Mouse (Mus musculus) c-Kit-positive CD71-positive TER-119-positive erythroid progenitor cells, embryonic 14.5 days (primary cell): ENCODE results near the gene Urb1.
A peak's percentile ranks its signal among the peaks of the same experiment; 100 is the strongest.

ENCODE experiments used
- DNase-seq: peaks from one replicate; pipeline ENCODE4 v3.0.0-alpha.2; 2013; ENCODE audit warnings: low spot score

The Urb1 gene

GRCm38 (mm10) chr16:90822981-90823380 is 12.8 kb upstream of the Urb1 start:
- no peak for DNase-seq

GRCm38 (mm10) chr16:90822284-90822935 is 12.2 kb upstream of the Urb1 start:
- DNase-seq, result peak; percentile 37

- DNase-seq, result no peak
These were observed 11.0 kb upstream of the Urb1 start for GRCm38 (mm10) chr16:90821046-90821697.

- DNase-seq, result no peak
These were observed 10.1 kb upstream of the Urb1 start for GRCm38 (mm10) chr16:90820326-90820725.

DNA sequence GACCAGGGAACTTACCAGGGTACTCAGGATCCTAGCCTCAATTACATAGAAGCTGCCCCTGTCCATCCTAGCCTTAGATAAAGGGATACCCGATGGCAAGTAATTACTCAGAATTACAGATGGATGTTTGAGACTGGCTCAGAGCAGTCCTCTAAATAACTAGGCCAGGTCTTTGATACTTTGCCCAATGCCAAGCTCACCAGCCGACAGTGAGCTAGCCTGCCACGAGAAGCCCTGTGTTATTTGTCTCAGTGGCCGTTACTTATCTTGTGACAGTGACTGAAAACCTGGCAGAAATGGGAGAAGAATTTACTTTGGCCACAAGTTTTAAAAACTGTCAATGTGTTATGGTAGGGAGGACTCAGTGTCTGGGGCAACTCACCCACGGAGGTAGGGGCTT is 1.9 kb upstream of the Urb1 start:
- DNase-seq, result no peak

DNA sequence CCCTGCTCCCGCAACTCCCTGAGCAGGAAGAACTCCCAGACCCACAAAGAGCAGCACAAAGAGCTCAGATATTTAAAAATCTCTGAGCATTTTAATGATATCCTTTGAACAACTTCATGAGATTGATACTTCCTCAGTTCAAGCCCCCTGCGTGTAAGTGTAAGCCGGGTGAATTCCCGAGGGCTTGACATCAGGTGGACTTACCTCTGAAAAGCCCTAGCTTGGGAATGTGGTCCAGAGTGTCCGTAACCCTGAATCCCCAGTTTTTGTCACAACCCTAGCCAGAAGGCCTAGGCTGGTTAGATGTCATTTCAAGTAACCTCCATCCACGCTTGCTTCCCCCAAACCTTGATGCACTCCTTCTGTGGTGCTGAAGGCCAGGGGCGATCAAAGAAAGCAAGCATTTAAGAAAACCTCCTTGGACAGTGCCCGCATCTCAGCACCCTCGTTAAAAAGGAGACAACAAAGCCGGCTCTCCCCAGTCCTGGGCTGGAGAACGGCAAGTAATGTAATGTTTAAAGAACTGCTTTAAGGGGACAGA is 573 bp upstream of the Urb1 start:
- no peak for DNase-seq

DNA sequence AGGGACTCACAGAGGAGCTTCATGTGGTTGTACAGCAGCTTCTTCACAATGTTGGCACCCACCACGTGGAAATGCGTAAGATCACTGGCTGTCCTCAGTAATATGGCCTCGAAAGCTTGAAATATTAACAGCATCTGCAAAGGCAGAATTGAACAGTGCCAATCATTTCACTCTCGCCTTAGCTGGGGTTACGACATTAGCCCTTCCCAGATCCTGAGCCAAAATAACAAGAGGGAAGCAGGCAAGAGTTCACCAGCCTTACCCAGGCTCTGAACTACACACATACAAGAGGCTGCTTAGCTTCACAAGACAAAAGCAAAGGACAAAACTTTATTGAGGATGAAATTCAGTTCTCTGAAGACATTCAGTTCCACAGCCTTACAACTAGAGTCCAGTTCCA is 5.7 kb downstream of the Urb1 start:
- no peak for DNase-seq

- no peak for DNase-seq
These were observed 8.3 kb downstream of the Urb1 start for GRCm38 (mm10) chr16:90801928-90802327.

DNA sequence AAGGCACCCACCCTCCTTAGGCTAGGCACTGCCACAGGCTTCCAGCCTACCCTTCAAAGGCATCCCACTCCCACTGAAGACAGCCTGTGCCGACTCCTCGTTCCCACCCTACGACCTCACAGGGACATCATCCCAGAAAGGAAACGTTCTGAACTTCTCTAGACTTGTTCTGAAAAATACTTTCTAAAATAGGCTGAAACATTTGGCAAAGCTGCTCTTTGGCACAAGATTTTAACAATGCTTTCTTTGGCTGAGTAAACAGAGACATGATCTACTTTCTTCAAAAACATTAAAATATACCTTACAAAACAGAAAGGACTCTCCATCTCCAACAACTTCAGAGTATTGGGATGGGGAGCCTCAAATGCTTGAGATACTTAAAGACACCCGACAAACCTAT is 9.0 kb downstream of the Urb1 start:
- no peak for DNase-seq

- no peak for DNase-seq
These were observed 10.4 kb downstream of the Urb1 start for GRCm38 (mm10) chr16:90799840-90800239.

GRCm38 (mm10) chr16:90798848-90799247 is 11.4 kb downstream of the Urb1 start:
- DNase-seq, result no peak

GRCm38 (mm10) chr16:90798446-90798845 is 11.8 kb downstream of the Urb1 start:
- no peak for DNase-seq

- DNase-seq, result no peak
These were observed 15.5 kb downstream of the Urb1 start for GRCm38 (mm10) chr16:90794708-90795107.

GRCm38 (mm10) chr16:90792500-90792899 is 17.7 kb downstream of the Urb1 start:
- DNase-seq, result no peak

GRCm38 (mm10) chr16:90792066-90792465 is 18.1 kb downstream of the Urb1 start:
- DNase-seq, result no peak

DNA sequence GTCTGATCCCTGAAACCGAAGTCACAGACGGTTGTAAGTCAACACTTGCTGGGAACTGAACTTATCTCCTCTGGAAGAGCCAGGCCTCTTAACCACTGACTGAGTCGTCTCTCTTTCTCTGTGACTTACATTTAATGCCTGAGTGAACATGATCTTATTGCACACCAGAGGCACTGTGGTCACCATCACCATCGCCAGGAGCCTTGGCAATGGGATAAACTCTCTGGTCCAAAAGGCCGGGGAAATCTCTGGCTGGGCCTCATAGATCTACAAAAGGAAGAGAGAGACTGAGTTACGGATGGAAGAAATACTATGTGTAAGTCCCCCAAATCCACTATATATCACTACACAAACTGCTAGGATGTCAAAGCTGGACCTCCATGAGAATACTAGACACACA is 19.3 kb downstream of the Urb1 start:
- DNase-seq, result no peak

DNA sequence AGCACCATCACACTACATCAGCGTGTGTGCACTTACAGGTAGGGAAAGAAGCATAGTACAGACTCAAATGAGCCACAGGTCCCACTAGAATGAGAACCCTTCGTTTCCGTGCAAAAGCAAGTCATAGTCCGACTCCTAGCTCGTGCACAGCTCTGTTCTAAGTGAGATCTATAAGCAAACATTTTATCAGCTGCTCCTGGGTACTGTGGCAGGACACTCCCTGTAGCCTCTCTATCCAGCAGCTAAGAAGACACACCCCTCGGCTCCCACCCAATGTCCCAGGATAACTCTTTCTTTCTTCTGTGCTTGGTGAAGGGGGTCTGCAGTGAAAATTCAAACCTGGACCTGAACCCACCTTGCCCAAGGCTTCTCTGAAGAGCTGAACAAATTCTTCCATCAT is 21.6 kb downstream of the Urb1 start:
- no peak for DNase-seq

DNA sequence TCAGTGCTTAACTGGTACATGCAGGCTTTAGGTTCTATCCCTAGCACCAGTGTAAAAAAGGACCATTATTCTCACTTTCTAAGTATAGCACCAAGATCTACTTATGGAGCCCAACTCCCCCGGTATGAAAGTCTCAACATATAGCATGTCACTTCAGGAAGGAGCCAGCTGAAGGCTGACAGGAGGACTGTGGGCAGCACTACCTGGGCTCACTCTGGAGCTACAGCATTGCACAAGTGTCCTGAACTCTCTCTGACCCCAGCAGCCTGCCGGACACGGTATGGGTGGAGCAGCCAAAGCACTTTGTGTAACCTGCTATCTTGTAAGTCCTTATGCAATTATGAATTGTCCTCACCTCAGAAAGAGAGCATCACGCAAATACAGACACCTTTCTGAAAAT is 25.0 kb downstream of the Urb1 start:
- no peak for DNase-seq

- no peak for DNase-seq
These were observed 26.9 kb downstream of the Urb1 start for GRCm38 (mm10) chr16:90783302-90783701.

DNA sequence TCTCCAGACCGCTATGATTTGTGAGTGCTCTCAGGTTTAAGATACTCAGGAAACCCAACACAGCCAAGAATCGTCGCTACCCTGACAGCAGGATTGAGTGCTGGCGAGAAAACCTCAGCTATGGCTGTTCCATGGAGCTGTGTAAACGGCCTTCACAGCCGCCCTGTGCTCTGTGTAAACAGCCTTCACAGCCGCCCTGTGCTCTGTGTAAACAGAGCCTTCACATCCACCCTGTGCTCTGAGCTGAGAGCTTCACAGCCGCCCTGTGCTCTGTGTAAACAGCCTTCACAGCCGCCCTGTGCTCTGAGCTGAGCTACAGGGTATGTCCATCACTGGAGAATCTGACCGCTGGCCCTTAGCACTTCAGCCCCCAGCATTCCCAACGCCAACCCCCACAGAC is 30.4 kb downstream of the Urb1 start:
- no peak for DNase-seq

- DNase-seq, result no peak
These were observed 34.2 kb downstream of the Urb1 start for GRCm38 (mm10) chr16:90775946-90776520.

GRCm38 (mm10) chr16:90774646-90775045 is 35.6 kb downstream of the Urb1 start:
- DNase-seq, result no peak

DNA sequence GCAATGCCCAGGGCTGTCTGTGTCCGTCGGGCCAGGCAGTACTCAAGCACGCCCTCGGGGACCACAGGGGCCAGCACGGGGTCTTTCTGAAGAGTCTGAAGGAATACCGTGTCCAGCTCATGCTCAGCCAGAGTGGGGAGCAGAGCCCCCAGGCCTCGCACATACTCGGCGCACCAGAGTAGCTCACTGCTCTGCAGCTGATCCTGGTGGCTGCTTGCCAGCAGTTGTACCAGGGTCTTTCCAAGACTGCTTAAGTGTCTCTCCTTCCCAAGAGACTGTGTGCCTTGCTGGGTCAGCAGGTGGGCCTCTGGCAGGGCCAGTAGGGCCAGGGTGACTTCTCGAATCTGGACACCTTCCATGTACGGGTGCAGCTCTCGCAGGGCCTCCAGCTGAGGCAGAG is 36.0 kb downstream of the Urb1 start:
- no peak for DNase-seq
